Comparison of ENCODE assay signal across 8 mouse cellular contexts in the genomic region with DNA sequence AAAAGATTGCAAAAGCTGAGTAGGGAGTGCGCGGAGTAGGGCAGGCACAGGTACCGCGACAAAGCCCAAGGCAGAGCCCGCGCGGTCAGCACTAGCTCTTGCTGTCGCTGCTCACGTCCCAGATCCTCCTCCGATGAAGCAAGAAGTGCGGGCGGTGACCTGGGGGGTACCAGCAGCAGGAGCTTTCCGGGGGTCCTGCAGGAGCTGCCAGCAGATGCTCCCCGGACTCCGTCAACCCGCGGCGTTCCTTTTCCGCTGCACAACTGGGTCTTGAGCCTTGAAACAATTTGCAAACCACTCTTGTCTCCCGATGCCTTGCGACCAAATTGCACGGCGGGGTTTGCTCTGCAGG. TPM values are rescaled to one million over a fixed set of nuclear protein-coding genes. Genes with fewer than 3 reads are reported as not detected.
DNase-seq lines count a peak whose midpoint lies in the region; ATAC-seq and TF ChIP-seq lines count a peak whose summit lies in the region.

No protein-coding gene starts in this region.

- no peaks in the 10 kb centered on the region for H3K9me3 ChIP-seq in ES-Bruce4 (replicated peaks; ENCODE audit: control insufficient read depth, insufficient read depth, low read length, poor library complexity, severe bottlenecking)
- H3K9me3 ChIP-seq in forebrain, embryonic 10.5 days = no peaks in the 10 kb centered on the region
- no peaks in the 10 kb centered on the region for H3K9me3 ChIP-seq in hindbrain, embryonic 12.5 days (replicated peaks)
- H3K9me3 ChIP-seq in liver, embryonic 16.5 days (replicated peaks; ENCODE audit: control insufficient read depth, low read length) = no peaks in the 10 kb centered on the region

- peak; percentile 26 for ATAC-seq in hindbrain, embryonic 12.5 days (ENCODE audit: low FRiP score)
- ATAC-seq in liver, embryonic 16.5 days (ENCODE audit: low read depth) = peak; percentile 10; the same call in 1 of the 2 replicates

- peak overlapping the region; percentile 76 for H3K4me3 ChIP-seq in ES-Bruce4 (ENCODE audit: low read depth, low read length)
- H3K4me3 ChIP-seq in forebrain, embryonic 10.5 days = peak overlapping the region; percentile 80
- H3K4me3 ChIP-seq in hindbrain, embryonic 12.5 days = peak overlapping the region; percentile 56
- H3K4me3 ChIP-seq in liver, embryonic 16.5 days (ENCODE audit: low read depth, low read length) = peak overlapping the region; percentile 65

- no peak for TF ChIP-seq EP300 in ES-Bruce4 (IDR thresholded peaks at IDR 0.05; ENCODE audit: insufficient read depth, low read depth, low read length)

- H3K4me2 ChIP-seq in hindbrain, embryonic 12.5 days (replicated peaks) = peak overlapping the region; percentile 68
- H3K4me2 ChIP-seq in liver, embryonic 16.5 days (ENCODE audit: low read depth, low read length) = peak overlapping the region; percentile 85

- no peak for TF ChIP-seq POLR2A in ES-Bruce4 (IDR thresholded peaks at IDR 0.05; ENCODE audit: insufficient read depth, low read length)

- peak overlapping the region; percentile 78 for H3K9ac ChIP-seq in ES-Bruce4 (ENCODE audit: low read depth, poor library complexity, severe bottlenecking)
- H3K9ac ChIP-seq in hindbrain, embryonic 12.5 days = peak overlapping the region; percentile 94
- peak overlapping the region; percentile 64 for H3K9ac ChIP-seq in liver, embryonic 16.5 days (ENCODE audit: low read depth, low read length)

- H3K4me1 ChIP-seq in ES-Bruce4 (ENCODE audit: control insufficient read depth, insufficient read depth, low read length) = no peaks in the 10 kb centered on the region
- peaks cover 36% of the 10 kb centered on the region for H3K4me1 ChIP-seq in forebrain, embryonic 10.5 days
- H3K4me1 ChIP-seq in hindbrain, embryonic 12.5 days = peaks cover 24% of the 10 kb centered on the region
- peaks cover 3% of the 10 kb centered on the region for H3K4me1 ChIP-seq in liver, embryonic 16.5 days (ENCODE audit: control insufficient read depth, low read depth, low read length)

- H3K36me3 ChIP-seq in ES-Bruce4 (ENCODE audit: control insufficient read depth, insufficient read depth, low read length, poor library complexity, severe bottlenecking) = no peaks in the 10 kb centered on the region
- H3K36me3 ChIP-seq in forebrain, embryonic 10.5 days (replicated peaks) = no peaks in the 10 kb centered on the region
- no peaks in the 10 kb centered on the region for H3K36me3 ChIP-seq in hindbrain, embryonic 12.5 days
- no peaks in the 10 kb centered on the region for H3K36me3 ChIP-seq in liver, embryonic 16.5 days (ENCODE audit: control insufficient read depth, insufficient read depth)

- DNase-seq in embryo, embryonic 9.5 days (ENCODE audit: extremely low spot score) = peak; percentile 70
- no peak for DNase-seq in embryo, embryonic 11 days
- DNase-seq in forebrain, embryonic 10.5 days (ENCODE audit: extremely low spot score, low spot score) = peak; percentile 61
- peak; percentile 27 for DNase-seq in ovary, postnatal 14 days (ENCODE audit: low spot score)
- peak; percentile 35 for DNase-seq in urinary bladder, adult 2 months (ENCODE audit: low spot score)

- peaks cover 3% of the 10 kb centered on the region for H3K27me3 ChIP-seq in ES-Bruce4 (ENCODE audit: control insufficient read depth, insufficient read depth, low read length, poor library complexity, severe bottlenecking)
- no peaks in the 10 kb centered on the region for H3K27me3 ChIP-seq in forebrain, embryonic 10.5 days (ENCODE audit: poor library complexity, severe bottlenecking)
- no peaks in the 10 kb centered on the region for H3K27me3 ChIP-seq in hindbrain, embryonic 12.5 days
- H3K27me3 ChIP-seq in liver, embryonic 16.5 days (ENCODE audit: control insufficient read depth, insufficient read depth, low read depth, low read length) = peaks cover 31% of the 10 kb centered on the region

- under 1% methylated on average over 23 of the region's 23 CpGs for WGBS in forebrain, embryonic 10.5 days
- WGBS in hindbrain, embryonic 12.5 days = 0% methylated on average over 23 of the region's 23 CpGs
- WGBS in liver, embryonic 16.5 days (ENCODE audit: insufficient replicate concordance) = under 1% methylated on average over 23 of the region's 23 CpGs

- H3K27ac ChIP-seq in ES-Bruce4 (ENCODE audit: insufficient read depth, low read length) = no peak overlapping the region
- peak overlapping the region; percentile 94 for H3K27ac ChIP-seq in forebrain, embryonic 10.5 days
- H3K27ac ChIP-seq in hindbrain, embryonic 12.5 days = peak overlapping the region; percentile 97
- no peak overlapping the region for H3K27ac ChIP-seq in liver, embryonic 16.5 days (ENCODE audit: low read length)

- no peak for TF ChIP-seq CTCF in ES-Bruce4 (IDR thresholded peaks at IDR 0.05; ENCODE audit: low read depth, low read length)

RNA-seq across cellular contexts. Expression of gene Trib2, which starts 0.5 kb away (rescaled TPM):
- 8.6 and 11.2 TPM in 2 replicates for polyA plus RNA-seq in ES-Bruce4 (2011; ENCODE audit: insufficient read depth, insufficient read length, low read depth, missing spikeins)
- 29.4 and 33.6 TPM in 2 replicates for polyA plus RNA-seq in forebrain, embryonic 10.5 days (2016; fragmentation: Nextera tagmentation; extraction: Ambion mirVana)
- 107 and 117 TPM in 2 replicates for polyA plus RNA-seq in hindbrain, embryonic 12.5 days (2016; fragmentation: Nextera tagmentation; extraction: Ambion mirVana)
- 2.3 TPM in 2 replicates for polyA plus RNA-seq in liver, embryonic 16.5 days (2015; fragmentation: Nextera tagmentation; extraction: Ambion mirVana)
- polyA plus RNA-seq in urinary bladder, adult 2 months (2012; rRNA removed) = 5.7 and 6.1 TPM in 2 replicates

Comparison
In these comparisons a context has a peak if more than half of its experiments do, and no peak if none do; other contexts are left out.
1. H3K27ac ChIP-seq: peak in forebrain, embryonic 10.5 days (single experiment) and hindbrain, embryonic 12.5 days (single experiment); none in ES-Bruce4 (single experiment) and liver, embryonic 16.5 days (single experiment).
2. Peak in every context shown above with its lines, with median percentiles within 50 percentile points of each other: H3K4me3 ChIP-seq and H3K9ac ChIP-seq.